Mouse (Mus musculus) lung, postnatal 36 days (tissue): ENCODE results near the gene Thsd4.
"Not testable (repeated sequence)": the region's sequence is repeated elsewhere in the genome, so short reads cannot be mapped to it uniquely, and the experiment has no call there.

Source experiments
- DNase-seq: peaks from one replicate; pipeline ENCODE4 v3.0.0; 2022; ENCODE audit warnings: mixed read lengths

Thsd4 gene

DNA sequence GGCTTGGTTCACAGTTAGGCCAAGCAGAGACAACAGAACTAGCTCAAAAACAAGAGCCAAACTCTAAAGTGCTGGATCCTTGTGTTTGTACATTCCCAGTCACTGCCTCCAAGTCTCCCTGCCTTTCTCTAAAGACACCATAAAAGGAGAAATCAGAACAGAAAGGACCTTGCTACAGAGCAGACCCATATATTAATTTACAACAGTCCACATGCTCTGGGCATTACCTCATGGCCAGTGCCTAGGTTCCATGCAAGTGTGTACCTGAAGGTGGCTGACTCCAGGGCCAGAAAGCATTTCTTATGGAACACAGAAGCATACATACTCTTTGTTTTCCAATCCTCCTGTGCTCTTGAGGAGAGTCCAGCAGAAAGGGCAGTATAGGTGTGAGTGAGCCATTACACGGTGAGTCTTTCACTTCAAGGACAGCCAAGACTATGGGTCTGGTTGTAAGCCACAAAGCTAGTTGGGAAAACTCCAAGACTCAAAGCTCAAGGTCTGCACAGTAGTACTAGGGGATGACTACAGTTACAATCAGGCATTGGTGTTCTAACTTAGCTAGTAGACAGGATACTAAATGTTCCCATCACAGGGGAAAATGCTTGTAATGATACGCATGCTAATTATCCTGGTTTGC, 216.5 kb downstream of the Thsd4 start:
- DNase-seq, result no peak

DNA sequence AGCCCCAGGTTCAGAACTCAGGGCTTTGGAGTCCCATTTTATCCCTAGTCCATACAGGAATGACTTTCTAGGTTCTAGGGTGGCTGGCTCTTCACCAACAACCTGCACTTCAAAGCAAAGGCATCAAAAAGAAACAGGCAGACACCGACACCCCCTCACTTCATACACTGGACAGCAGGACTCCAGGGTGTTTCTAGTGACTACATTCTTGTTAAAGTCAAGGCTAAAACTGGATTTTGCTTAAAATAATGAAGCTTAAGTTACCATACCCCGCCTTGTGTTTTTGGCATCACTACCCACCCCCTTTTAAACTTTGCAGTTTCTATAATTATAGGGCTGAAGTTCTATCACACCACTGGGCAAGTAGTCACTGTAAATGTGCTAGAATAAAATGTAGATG, 225.6 kb downstream of the Thsd4 start:
- no peak for DNase-seq

GRCm38 (mm10) chr9:60295199-60295598, 226.6 kb downstream of the Thsd4 start:
- DNase-seq, result no peak

DNA sequence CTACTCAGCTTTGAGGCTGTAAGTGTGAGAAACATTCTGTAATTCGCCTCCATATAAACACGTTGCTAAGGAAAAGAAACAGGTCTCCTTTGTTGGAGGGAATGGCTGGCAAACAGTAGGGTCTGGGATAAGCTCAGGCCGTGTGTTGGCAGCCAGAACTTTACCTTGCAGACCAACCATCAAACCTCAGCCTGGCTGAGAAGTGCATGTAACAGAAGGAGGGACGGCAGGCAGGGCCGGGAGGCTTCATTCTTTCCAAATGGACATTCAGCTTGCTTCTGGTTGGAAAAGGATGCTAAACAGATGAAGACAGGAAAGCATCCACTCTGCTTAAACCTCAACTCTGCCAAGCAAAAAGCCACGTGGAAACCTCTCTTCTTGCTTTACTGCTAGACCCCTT, 228.7 kb downstream of the Thsd4 start:
- no peak for DNase-seq

- DNase-seq, result no peak
Measured at GRCm38 (mm10) chr9:60290780-60291179, 231.1 kb downstream of the Thsd4 start.

DNA sequence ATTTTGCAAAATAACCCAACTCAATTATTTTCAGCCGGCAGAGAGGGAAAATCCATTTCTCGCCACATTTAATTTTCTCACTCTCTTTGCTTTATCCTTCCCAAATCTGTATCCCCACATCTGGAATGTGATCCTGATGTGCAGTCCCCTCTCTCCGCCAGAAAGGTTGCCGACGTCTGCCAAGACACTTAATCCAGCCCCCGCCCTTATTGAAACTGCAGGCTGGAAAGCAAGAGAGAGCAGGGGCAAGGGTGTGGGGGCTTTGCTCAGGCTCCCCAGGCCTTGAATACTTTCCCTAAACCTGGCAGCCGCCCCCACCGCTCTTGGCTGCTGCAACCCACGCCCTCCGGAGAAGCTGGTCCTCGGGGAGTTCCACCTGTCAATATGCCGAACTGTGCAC, 233.1 kb downstream of the Thsd4 start:
- DNase-seq, result no peak

- no peak for DNase-seq
Measured at GRCm38 (mm10) chr9:60286390-60286789, 235.5 kb downstream of the Thsd4 start.

DNA sequence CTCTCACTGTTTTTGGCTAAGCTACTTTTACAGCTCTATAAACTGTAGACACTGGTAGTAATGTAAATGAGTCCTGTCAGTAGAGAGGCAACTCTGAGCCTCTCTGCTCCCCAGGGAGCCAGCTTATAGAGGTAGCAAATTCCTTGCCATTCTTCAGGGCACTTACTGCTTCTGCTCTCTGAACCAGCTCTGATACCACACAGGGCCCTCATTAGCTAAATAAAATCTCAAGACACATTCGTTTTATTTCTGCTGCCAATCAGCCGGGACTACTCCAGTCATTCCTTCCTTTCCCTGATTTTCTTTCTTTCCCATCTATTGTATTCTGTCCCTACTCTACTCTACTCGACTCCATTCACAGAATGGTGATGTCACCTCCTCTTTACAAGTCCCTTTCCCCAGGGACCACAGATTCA, 236.8 kb downstream of the Thsd4 start:
- no peak for DNase-seq

DNA sequence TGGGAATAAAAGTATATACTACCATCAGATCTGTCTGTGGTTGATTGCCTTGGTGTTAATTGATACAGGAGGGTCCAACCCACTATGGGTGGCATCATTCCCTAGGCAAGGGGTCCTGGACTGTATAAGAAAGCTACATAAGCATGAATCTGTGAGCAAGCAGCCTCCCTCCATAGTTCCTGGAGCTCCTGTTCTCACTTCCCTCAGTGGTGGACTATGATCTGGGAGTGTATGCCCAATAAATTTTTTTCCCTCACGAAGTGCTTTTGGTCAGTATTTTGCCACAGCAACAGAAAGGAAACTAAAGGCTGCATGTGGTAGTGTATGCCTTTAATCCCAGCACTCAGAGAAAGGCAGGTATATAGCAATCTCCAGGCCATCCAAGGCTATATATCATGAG, 237.5 kb downstream of the Thsd4 start:
- no peak for DNase-seq

DNA sequence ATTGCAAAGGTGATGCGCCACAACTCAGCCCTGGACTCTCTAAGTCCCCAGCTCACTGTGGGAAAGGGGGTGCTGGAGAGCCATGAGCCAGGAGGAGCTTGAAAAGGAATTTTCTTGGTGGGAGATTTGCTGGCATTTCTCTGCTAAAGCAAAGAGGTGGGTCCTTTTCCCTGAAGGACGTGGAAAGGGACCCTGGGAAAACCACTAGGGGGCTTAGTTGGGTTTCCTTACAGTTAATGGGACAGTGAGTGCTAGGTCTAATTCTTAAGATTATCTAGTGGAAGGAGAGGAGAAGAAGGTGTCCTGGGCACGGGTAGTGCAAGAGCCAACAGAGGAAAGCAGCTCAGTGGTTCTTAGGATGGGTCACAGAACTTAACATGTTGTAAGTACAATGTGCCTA, 238.3 kb downstream of the Thsd4 start:
- peak; percentile 17 for DNase-seq

GRCm38 (mm10) chr9:60281281-60281680, 240.6 kb downstream of the Thsd4 start:
- DNase-seq, result peak; percentile 33

GRCm38 (mm10) chr9:60280786-60281185, 241.1 kb downstream of the Thsd4 start:
- no peak for DNase-seq

DNA sequence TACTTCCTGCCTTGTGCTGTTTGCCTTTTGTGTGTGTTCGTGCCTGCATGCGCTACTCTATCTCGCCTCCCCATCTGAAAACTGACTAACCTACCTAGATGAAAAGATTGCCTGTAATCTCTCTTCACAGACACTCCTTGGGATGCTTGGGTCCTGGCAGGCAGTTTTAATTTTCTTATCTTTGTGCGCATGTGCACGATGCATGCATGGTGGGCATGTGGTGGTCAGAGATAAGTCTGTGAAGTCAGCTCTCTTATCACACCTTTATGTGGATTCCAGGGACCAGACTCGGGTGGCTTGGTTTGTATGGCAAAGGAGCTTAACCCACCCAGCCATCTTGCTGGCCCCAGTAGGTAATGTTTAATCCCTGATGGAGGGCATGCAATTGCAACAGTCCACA, 242.3 kb downstream of the Thsd4 start:
- no peak for DNase-seq

- peak; percentile 17 for DNase-seq
Measured at GRCm38 (mm10) chr9:60276351-60276750, 245.5 kb downstream of the Thsd4 start.

DNA sequence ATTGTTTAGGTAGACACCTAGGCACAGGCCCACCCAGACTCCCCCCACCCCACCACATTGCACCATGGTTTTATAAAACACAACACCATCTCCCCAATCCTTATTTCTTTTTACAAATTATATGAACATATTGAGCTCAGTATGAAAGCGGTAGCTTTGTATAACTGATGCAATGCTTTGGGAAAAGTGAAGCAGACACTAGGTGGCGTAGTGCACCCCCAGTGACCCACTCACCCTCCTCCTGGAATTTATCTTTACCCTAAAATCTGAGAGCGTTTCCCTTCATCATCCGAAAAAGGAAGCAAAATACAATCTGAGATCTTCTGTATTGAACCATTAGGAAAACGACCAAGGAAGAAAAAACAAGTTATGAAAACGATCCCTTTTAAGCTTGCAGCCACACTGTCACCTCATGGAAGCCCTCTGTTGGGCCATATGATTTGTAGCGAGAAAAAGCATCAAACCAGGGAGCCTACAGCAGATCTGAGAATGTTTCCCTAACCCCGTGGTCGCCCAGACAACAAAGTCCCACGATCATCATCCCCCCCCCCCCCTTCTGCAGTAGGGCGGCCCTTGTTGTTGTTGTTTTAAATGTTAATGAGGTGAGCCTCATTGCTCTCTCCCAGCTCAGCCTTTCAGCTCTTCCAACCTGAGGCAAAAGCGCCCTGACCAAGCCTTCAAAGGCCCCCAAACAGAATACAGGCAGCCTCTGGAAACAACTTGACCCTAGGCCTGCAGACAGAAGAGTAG, 246.3 kb downstream of the Thsd4 start:
- peak; percentile 33 for DNase-seq

- no peak for DNase-seq
Measured at GRCm38 (mm10) chr9:60274503-60274902, 247.3 kb downstream of the Thsd4 start.

- not testable (repeated sequence) for DNase-seq
Measured at GRCm38 (mm10) chr9:60272345-60272744, 249.5 kb downstream of the Thsd4 start.

GRCm38 (mm10) chr9:60271940-60272339, 249.9 kb downstream of the Thsd4 start:
- peak; percentile 12 for DNase-seq

DNA sequence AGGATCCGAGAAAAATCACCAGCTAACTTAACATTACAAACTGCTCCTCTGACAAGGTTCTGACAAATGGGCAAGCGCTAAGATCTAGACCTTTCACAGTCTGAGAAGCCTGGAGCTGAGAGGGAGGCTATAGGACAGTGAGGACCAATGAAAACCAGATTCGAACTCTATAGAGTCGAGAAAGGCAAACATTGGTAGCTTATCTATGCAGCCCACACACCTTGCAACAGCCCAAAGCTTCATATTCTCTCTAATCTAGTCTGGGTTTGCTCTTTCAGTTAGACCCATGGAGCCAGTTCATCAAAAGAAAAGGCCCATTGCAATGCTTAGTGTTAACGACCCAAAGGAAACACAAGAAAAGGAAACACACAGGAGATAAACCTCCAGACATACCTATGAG, 252.0 kb downstream of the Thsd4 start:
- no peak for DNase-seq

GRCm38 (mm10) chr9:60267273-60267626, 254.6 kb downstream of the Thsd4 start:
- DNase-seq, result no peak

DNA sequence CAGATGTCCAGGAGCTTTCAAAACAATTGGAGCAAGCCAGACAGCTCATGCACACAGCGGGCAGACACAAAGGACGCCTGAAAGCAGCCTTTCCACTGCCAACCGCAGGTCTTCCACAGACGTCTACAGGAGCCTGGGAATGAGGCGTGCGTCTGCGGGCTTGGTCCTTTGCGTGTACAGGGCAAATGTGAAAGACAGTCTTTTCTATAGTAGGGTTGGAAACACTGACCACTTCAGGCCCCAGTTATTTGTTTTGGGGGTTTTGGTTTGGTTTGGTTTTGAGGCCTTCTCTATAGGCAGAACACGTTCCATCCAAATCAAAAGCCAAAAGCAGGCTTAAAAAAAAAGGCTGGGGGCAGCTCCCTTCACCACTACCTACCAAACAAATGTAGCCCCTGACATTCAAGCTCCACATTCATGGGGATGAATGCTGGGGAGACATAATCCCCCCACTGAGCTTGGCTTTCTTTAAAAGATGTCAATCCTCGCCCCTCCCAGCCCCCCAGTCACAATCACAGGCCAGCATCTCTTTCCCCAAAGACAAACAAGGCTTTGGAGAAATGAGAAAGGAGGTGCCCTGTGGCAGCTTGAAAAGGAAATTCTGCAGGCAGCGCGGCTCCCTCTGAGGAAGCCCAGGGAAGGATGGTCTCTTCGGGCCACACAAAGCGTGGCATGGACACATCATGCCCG, 255.1 kb downstream of the Thsd4 start:
- no peak for DNase-seq

DNA sequence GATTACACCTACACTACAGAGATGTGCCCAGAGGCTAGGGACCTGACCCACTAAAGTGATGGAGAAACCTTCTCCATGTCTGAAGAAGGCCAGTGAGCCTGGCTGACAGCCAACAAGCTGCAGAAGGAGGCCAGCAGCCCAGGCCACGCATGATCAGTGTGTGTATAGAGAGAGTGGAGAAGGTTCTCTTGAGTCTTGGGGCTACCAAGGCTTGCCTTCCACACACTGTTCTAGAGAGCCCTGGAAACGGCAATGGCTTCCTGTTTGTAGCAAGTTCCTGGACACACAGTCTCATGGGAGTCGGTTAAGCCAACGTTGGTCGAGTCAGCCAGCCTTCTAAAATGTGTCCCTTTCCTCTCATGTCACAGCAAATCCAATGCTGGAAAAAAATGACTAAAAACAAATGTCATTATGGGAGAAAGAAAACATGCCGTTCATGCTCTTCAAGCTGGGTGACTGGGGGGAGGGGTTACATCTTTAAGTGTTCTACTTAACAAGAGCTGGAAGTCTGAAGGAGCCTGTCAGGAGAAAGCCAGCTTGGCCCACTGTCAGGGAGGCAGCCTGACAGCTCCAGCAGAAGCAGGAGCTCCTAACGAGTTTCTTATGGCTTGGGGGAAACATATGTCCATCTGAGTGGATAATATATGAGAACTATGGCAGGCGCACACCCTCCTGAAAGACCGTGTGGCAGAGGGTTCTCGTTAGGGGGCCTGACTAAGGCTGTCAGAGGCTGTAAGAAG, 257.1 kb downstream of the Thsd4 start:
- peak; percentile 56 for DNase-seq

- no peak for DNase-seq
Measured at GRCm38 (mm10) chr9:60262515-60263140, 259.2 kb downstream of the Thsd4 start.
